Mouse (Mus musculus): ENCODE results near the gene Vangl1.

- TF ChIP-seq CTCF (IDR thresholded peaks at IDR 0.05; ENCODE audit: low read depth) = no peak
- no peak for TF ChIP-seq EP300 (IDR thresholded peaks at IDR 0.05; ENCODE audit: low read depth)
Observed at GRCm38 (mm10) chr3:102142947-102143346, 61.5 kb downstream of the Vangl1 start.

All from liver, postnatal 0 days (tissue).